Mouse (Mus musculus) liver, adult 2 months (tissue): ENCODE measurements at regions not wholly inside any gene's neighbourhood (a gene's known extent, or its start where the extent isn't known, plus 50 kb on each side); places are given as distances from the start of the nearest gene placed in this dataset.

Experiments used
- CTCF ChIP-seq: fragments of 200-500 bp; IDR thresholded peaks from 2 replicates; pipeline ENCODE4 v1.5.1; 2011; ENCODE audit warnings: low read depth, low read length, control low read depth
- POLR2A ChIP-seq: fragments of 200-500 bp; IDR thresholded peaks from 2 replicates; pipeline ENCODE4 v1.6.1; 2011; ENCODE audit warnings: low read length, control low read depth; ENCODE audit not compliant: insufficient read depth; ENCODE audit errors: extremely low read depth

DNA sequence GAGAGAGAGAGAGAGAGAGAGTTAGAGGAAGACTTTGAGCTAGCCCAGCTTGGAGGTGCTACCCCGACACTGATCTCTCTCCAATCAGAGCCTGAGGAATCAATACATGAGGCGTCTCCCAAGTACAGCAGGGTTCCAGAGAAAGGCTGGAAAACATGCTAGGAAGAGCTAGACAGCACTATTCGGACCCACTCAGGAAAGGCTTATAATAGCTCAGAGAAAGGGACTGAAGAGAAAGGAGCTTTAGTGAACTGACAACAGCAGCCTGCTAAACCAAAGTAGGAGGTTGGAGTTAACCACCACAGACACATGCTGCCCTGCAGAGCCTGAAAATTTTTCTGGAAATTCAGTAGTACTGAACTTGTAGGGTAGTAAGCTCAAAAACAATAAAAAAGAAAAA lies 831.3 kb downstream of the Adgrl2 start:
- TF ChIP-seq CTCF (no peak), POLR2A (no peak)
